Mouse (Mus musculus) gastrocnemius, postnatal 14 days (tissue): ENCODE measurements around the gene Rps11. TPM values are rescaled to one million over a fixed set of nuclear protein-coding genes. Genes with fewer than 3 reads are reported as not detected.

ENCODE experiments used
- DNase-seq: peaks from one replicate; pipeline ENCODE4 v3.0.0; 2021; ENCODE audit warnings: mixed read lengths
- intact Hi-C: fragments of 180-260 bp; cut with DNase I; formaldehyde crosslinking; loops from one replicate; pipeline ENCODE4 v1.15.1; 2025; ENCODE audit warnings: low total_unique reads
- total RNA-seq, 2 experiments: library from RNA; stranded (reverse); gene quantifications; 2 replicates each; pipeline ENCODE4 v1.2.3; 2021

The Rps11 gene
- total RNA-seq, 2 experiments from 2014 or later: 599 to 696 TPM

- DNase-seq: no peak
- intact Hi-C loops: no loop called here
These were observed 30.7 kb downstream of the Rps11 start for GRCm38 (mm10) chr7:45093516-45093905.

- intact Hi-C loops: no loop called here
- no peak for DNase-seq
These were observed 31.3 kb downstream of the Rps11 start for GRCm38 (mm10) chr7:45092828-45093515.

DNA sequence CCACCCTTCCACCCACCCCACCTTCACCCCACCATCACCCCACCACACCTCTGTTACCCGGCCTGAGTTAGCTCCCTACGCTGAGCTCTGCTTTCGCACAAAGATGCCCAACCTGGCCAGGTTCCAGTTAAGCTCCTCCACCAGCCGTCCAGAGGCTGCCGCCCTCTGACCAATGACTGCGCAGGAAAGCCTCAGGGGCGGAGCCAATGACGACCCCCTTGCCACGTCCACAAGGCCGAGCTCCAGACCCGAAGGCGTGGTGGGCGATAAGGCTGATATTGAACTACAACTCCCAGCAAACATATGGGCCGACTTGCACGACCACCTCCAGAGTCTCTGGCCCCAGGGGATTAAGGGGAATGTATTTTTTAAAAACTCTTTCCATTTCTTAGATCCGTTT lies 32.2 kb downstream of the Rps11 start, which contains the start of gene Rcn3:
Gene Rcn3, minus strand, starts transcription at position 174 of the 400 bp plus-strand sequence.
- intact Hi-C loops: no loop called here
- peak; percentile 93 for DNase-seq

DNA sequence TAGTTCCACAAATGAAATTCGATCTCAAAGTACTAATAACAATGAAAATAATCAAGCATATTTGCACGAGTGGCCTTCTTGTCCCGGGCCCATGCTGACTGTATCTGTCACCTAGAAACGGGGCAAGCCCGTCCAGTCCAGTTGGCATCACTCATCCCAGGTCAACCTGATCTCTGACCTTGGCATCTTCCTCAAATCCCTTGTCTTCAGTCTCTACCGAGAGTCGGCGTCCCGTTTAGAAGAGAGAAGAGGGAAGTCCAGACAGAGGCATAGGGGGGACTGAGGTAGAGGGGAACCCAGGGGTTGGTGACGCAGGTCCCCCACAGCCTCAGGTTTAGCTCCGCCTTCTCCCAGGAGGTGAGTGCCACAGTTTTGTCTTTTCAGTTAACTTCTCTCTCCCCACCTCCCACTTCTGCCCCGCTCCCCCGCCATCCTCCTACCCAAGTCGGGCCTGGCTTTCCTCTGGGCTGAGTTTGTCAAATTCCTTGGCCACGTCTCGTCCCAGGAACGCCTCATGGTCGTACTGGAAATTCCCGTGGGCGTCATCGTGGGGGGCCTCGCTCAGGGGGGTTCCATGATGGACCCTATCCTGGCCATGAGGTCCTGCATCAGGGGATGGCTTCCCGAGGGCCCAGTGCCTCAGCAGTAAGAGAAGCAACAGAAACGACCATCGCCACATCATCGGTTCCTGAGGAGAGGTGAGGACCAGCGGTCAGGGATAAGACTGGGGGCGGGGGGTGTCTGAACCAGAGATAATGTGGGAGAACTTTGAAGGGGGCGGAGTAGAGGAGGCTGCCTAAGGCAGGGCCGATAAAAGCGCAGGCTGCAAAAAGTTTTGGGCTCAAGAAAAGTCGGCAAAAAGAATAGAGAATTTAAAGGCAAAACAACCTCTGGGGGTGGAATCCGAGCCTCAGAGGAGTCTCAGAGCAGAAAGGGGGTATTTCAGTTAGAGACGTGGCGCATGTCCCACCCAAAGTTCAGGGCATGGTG lies 32.9 kb downstream of the Rps11 start:
- intact Hi-C loops: no loop called here
- peak; percentile 57 for DNase-seq

GRCm38 (mm10) chr7:45090251-45090977 lies 33.8 kb downstream of the Rps11 start:
- intact Hi-C loops: no loop called here
- no peak for DNase-seq

DNA sequence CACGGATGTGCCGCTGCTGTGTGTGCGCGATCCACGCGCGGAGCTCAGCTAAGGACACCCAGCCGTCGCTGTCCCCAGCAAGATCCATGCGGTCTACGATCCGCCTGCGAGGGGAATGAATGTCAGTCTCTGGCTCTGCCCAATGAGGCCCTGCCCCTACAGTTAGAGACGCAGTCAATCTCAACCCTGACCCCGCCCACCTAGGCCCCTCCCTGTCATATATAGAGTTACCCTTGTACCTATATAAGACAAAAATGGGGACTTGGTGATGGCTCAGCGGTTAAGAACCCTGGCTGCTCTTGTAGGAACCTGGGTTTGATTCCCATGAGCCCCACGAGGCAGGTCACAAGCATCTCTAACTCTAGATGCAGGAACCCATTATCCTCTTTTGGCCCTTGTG lies 35.6 kb downstream of the Rps11 start:
- intact Hi-C loops: no loop called here
- DNase-seq: no peak

GRCm38 (mm10) chr7:45086084-45086483 lies 38.2 kb downstream of the Rps11 start:
- no peak for DNase-seq
- intact Hi-C loops: no loop called here

DNA sequence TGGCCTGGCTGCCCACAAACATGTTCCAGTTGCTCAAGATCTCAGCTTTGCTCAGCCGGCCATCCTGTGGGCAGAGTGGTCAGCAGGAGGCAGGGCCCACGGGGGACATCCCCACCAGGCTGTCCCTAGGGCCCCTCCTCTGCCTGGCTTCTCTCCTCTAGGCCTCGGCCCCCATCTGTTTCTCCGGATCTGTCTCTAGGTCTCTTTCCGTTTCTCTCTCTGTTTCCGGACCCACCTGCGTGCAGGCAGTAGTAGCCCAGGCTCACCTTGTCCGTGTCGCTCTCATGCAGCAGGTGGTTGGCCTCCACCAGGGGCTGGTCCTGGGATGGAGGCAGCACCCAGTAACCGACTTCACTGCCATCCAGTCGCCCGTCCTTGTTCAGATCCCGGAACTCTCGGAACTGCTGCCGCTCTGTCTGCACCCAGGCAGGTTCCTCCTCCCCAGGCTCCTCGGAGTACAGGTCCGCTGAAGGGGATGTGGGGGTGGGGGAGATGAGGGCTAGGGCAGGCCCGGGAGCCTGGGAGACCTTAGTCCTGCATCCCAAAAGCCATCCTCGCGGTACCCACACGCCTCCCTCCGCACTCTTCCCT lies 40.8 kb downstream of the Rps11 start:
- intact Hi-C loops: no loop called here
- no peak for DNase-seq

GRCm38 (mm10) chr7:45082401-45083299 lies 41.6 kb downstream of the Rps11 start:
- peak; percentile 65 for DNase-seq

DNA sequence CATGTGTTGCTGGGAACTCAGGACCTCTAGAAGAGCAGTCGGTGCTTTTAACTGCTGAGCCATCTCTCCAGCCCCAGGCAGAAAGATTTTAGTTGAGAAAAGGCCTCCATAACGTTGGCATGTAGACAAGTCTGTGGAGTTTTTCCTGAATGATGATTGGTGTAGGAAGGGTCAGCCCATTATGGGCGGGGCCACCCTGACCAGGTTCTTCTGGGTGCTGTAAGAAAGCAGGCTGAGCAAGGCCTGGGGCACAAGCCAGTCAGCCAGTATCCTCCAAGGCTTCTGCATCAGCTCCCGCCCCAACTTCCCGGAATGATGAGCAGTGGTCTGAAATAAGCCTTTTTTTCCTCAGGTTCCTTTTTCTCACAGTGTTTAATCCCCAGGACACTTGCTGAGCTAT lies 43.2 kb downstream of the Rps11 start:
- intact Hi-C loops: no loop called here
- no peak for DNase-seq

More at GRCm38 (mm10) chr7:45082401-45083299, 41.6 kb downstream of the Rps11 start:
- intact Hi-C loops: no loop called here

GRCm38 (mm10) chr7:45079856-45080255 lies 44.4 kb downstream of the Rps11 start:
- intact Hi-C loops: loop anchor here (2.0 kb wide), 1 partner anchor 57 kb away; the partner anchor contains the start of genes Flt3l and Gm45713
- DNase-seq: peak; percentile 88

DNA sequence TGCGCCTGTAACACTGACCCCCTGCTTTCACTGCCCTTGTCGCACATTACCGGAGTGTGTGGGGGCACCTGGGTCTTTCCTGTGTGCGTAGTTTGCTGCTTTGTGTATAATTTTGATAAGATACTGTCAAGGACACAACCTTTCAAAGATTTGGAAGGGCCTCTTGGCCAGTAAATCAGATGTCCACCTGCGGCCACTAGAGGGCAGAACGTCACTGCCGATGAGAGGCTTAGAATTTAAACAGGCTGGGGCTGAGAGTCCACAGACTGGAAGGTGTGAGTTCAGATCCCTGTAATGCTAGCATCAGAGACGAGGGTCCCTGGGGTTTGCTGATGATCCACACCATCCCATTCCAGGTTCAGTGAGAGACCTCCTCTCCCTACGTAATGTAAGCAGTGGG lies 45.7 kb downstream of the Rps11 start:
- intact Hi-C loops: loop anchor here (2.0 kb wide), 1 partner anchor 58 kb away; the partner anchor contains the start of genes Flt3l and Gm45713
- peak; percentile 77 for DNase-seq

GRCm38 (mm10) chr7:45077829-45078228 lies 46.4 kb downstream of the Rps11 start:
- intact Hi-C loops: loop anchor here (2.0 kb wide), 1 partner anchor 59 kb away; the partner anchor contains the start of genes Flt3l and Gm45713
- no peak for DNase-seq

- no peak for DNase-seq
- intact Hi-C loops: no loop called here
These were observed 46.9 kb downstream of the Rps11 start for GRCm38 (mm10) chr7:45077322-45077721.

DNA sequence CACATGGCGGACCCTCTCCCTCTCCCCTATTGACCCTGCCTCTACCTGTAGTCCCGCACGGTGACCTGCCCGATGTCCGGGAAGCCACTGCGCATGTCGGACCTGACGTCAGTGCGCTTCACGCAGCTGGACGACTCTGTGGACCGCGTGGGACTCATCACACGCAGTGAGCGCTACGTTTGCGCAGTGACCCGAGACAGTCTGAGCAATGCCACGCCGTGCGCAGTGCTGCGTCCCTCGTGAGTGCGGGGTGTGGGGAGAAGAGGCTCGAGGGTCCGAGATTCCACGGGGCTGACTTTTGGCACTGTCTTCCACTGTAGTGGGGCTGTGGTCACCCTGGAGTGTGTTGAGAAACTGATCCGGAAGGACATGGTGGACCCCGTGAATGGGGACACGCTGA lies 47.7 kb downstream of the Rps11 start:
- no peak for DNase-seq
- intact Hi-C loops: no loop called here

DNA sequence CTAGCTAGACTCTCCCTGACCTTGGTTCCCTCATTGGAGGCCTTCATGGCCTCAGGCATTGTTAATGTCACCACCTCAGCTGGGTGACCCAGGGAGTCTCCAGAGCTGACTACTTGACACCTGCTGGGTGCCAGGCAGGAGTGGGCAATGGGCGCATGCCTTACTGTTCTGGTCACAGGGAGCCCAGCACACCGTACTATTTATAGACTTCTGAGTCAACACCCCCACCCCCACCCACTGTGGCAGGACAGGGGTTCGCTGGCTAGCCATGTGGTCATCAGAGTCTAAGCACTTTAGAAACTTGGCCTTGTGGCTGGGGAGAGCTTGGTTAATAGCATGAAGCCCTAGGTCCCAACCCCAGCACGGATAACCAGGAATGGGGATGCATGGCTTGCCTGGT lies 48.8 kb downstream of the Rps11 start:
- intact Hi-C loops: no loop called here

DNA sequence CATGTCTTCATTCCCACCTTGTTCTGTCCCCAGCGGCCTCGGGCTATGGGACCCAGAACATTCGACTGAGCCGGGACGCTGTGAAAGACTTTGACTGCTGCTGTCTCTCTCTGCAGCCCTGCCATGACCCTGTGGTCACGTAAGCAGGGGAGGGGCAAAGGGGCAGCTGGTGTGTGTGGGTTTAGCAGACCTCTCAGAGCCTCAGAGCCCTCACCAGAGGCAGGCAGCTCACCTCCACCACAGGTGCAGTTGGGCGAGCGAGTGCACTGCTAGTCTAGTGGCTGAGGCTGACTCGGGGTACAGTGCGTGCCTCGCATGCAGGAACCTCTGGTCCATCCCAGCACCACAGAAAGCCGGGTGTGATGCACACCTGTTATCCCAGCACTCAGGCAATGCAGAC lies 50.3 kb downstream of the Rps11 start:
- intact Hi-C loops: no loop called here
- no peak for DNase-seq

More for the DNA sequence above, 48.8 kb downstream of the Rps11 start:
- DNase-seq: peak; percentile 57

- no peak for DNase-seq
- intact Hi-C loops: no loop called here
These were observed 51.0 kb downstream of the Rps11 start for GRCm38 (mm10) chr7:45073171-45073707.
